Mouse (Mus musculus): ENCODE data around the gene Mas1. TPM values are rescaled to one million over a fixed set of nuclear protein-coding genes. Genes with fewer than 3 reads are reported as not detected.
"Not testable (repeated sequence)": the region's sequence is repeated elsewhere in the genome, so short reads cannot be mapped to it uniquely, and the experiment has no call there.

Mas1 gene
- total and polyA plus RNA-seq, 3 experiments, result not detected

DNA sequence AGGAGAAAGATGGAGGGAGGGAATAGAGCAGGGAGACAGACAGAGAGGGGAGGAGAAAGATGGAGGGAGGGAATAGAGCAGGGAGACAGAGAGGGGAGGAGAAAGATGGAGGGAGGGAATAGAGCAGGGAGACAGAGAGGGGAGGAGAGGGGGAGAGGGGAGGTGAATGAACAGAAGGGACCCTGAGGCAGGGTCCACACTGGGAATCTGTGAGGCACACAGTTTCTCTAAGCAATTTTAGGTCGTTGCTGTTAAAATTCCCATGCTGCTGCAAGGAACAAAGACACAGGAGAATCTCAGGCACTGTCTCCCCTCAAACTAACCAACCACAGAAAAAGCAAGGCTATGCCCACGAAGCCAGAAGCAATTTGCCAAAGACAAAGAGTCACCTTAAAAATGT is 30.7 kb upstream of the Mas1 start:
- H3K4me1 ChIP-seq (ENCODE audit: control insufficient read depth in 1 of 2, insufficient read depth in 2 of 2, low read length in 2 of 2); H3K36me3 ChIP-seq (ENCODE audit: control insufficient read depth in 1 of 2, insufficient read depth in 2 of 2, low read length in 2 of 2); DNase-seq (ENCODE audit: low read depth, low spot score); H3K9me3 ChIP-seq (replicated peaks; ENCODE audit: insufficient read depth, low read length); H3K9ac ChIP-seq (ENCODE audit: control insufficient read depth, low read depth, low read length, poor library complexity, severe bottlenecking); H3K27ac ChIP-seq (ENCODE audit: control insufficient read depth, low read depth, low read length); H3K27me3 ChIP-seq (ENCODE audit: control insufficient read depth in 1 of 2, insufficient read depth in 2 of 2, low read length in 2 of 2); H3K4me3 ChIP-seq (ENCODE audit: control insufficient read depth in 1 of 2, insufficient read depth in 1 of 2, low read depth in 2 of 2, low read length in 2 of 2); H3K79me2 ChIP-seq (ENCODE audit: control insufficient read depth, insufficient read depth, low read length, poor library complexity): not testable (repeated sequence)

DNA sequence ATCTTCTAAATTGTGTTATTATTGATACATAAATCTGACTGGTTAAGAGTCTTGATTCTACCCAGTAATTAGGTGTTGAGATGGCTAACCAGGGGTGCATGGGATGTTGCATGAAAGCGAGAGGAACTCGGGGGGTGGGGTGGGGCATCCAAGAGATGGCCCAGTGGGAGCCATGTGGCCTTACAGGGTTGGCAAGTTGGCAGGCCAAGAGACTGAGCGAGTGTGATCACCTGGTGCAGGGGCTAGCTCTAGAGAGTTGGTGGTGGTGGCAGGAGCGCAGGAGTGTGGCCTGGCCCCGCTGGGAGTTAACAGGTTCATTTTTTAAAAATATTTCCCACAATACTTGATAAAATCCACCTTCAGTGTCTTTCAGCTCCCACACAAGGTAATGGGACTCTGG is 29.7 kb upstream of the Mas1 start:
- Histone ChIP-seq H3K4me1 (ENCODE audit: control insufficient read depth in 1 of 2, insufficient read depth in 2 of 2, low read length in 2 of 2) (no peaks in the 10 kb centered on the region), H3K79me2 (ENCODE audit: control insufficient read depth, insufficient read depth, low read length, poor library complexity) (no peaks in the 10 kb centered on the region), H3K9ac (ENCODE audit: control insufficient read depth, low read depth, low read length, poor library complexity, severe bottlenecking) (no peak overlapping the region), H3K9me3 (replicated peaks; ENCODE audit: insufficient read depth, low read length) (no peaks in the 10 kb centered on the region), H3K27ac (ENCODE audit: control insufficient read depth, low read depth, low read length) (no peak overlapping the region), H3K36me3 (ENCODE audit: control insufficient read depth in 1 of 2, insufficient read depth in 2 of 2, low read length in 2 of 2) (no peaks in the 10 kb centered on the region), H3K27me3 (ENCODE audit: control insufficient read depth in 1 of 2, insufficient read depth in 2 of 2, low read length in 2 of 2) (no peaks in the 10 kb centered on the region), H3K4me3 (ENCODE audit: control insufficient read depth in 1 of 2, insufficient read depth in 1 of 2, low read depth in 2 of 2, low read length in 2 of 2) (no peak overlapping the region)
- no peak for TF ChIP-seq NRF1 (IDR thresholded peaks at IDR 0.05; ENCODE audit: insufficient read depth, low read depth, low read length, poor library complexity, severe bottlenecking)
- TF ChIP-seq ZKSCAN1 (IDR thresholded peaks at IDR 0.05; ENCODE audit: low read depth, low read length), result no peak
- TF ChIP-seq MEF2A (IDR thresholded peaks at IDR 0.05; ENCODE audit: extremely low read depth, insufficient replicate concordance, low read depth, low read length, poor library complexity, severe bottlenecking), result no peak
- no peak for TF ChIP-seq BHLHE40 (IDR thresholded peaks at IDR 0.05; ENCODE audit: borderline replicate concordance, low read depth, low read length)
- no peak for TF ChIP-seq USF2 (IDR thresholded peaks at IDR 0.05; ENCODE audit: borderline replicate concordance in 1 of 2, insufficient read depth in 1 of 2, low read depth in 1 of 2, low read length in 2 of 2)
- no peak for TF ChIP-seq SIN3A (IDR thresholded peaks at IDR 0.05; ENCODE audit: low read length)
- no peak for TF ChIP-seq ZMIZ1 (IDR thresholded peaks at IDR 0.05; ENCODE audit: low read depth, low read length)
- TF ChIP-seq ZC3H11A (IDR thresholded peaks at IDR 0.05; ENCODE audit: low read depth, low read length), result no peak
- no peak for TF ChIP-seq GABPA (IDR thresholded peaks at IDR 0.05; ENCODE audit: low read depth, low read length)
- TF ChIP-seq TCF12 (IDR thresholded peaks at IDR 0.05; ENCODE audit: low read depth, low read length), result no peak
- TF ChIP-seq UBTF (IDR thresholded peaks at IDR 0.05; ENCODE audit: borderline replicate concordance, insufficient read depth, low read depth, low read length), result no peak
- no peak for TF ChIP-seq RCOR1 (IDR thresholded peaks at IDR 0.05; ENCODE audit: low read depth, low read length)
- no peak for DNase-seq (ENCODE audit: low read depth, low spot score)

DNA sequence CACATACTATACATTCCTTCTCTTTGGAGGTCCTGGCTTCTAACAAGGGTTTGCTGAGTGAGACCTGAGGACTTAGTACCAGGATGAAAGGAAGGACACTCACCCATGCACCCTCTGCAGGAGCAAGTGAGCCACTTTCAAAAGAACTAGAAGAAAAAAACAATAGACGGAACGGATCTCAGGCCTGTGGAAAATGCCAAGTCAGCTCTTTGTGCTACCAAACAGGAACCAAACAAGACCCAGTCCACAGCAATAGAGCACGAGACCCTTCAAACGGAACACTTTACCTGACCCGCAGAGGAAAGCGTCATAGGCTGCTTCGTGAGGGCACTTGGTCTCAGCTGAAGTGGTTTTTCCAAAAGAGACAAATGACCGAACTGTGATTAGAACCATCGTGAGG is 24.1 kb upstream of the Mas1 start:
- Histone ChIP-seq H3K27ac (ENCODE audit: control insufficient read depth, low read depth, low read length) (no peak overlapping the region), H3K36me3 (ENCODE audit: control insufficient read depth in 1 of 2, insufficient read depth in 2 of 2, low read length in 2 of 2) (no peaks in the 10 kb centered on the region), H3K9me3 (replicated peaks; ENCODE audit: insufficient read depth, low read length) (no peaks in the 10 kb centered on the region), H3K4me3 (ENCODE audit: control insufficient read depth in 1 of 2, insufficient read depth in 1 of 2, low read depth in 2 of 2, low read length in 2 of 2) (no peak overlapping the region), H3K79me2 (ENCODE audit: control insufficient read depth, insufficient read depth, low read length, poor library complexity) (no peaks in the 10 kb centered on the region), H3K4me1 (ENCODE audit: control insufficient read depth in 1 of 2, insufficient read depth in 2 of 2, low read length in 2 of 2) (no peaks in the 10 kb centered on the region), H3K27me3 (ENCODE audit: control insufficient read depth in 1 of 2, insufficient read depth in 2 of 2, low read length in 2 of 2) (no peaks in the 10 kb centered on the region), H3K9ac (ENCODE audit: control insufficient read depth, low read depth, low read length, poor library complexity, severe bottlenecking) (no peak overlapping the region)
- DNase-seq (ENCODE audit: low read depth, low spot score), result no peak
- TF ChIP-seq USF2 (IDR thresholded peaks at IDR 0.05; ENCODE audit: borderline replicate concordance in 1 of 2, insufficient read depth in 1 of 2, low read depth in 1 of 2, low read length in 2 of 2), result no peak
